Mouse (Mus musculus): ENCODE results near the gene Zfp78.
"Not testable (repeated sequence)": the region's sequence is repeated elsewhere in the genome, so short reads cannot be mapped to it uniquely, and the experiment has no call there.

The Zfp78 gene

GRCm38 (mm10) chr7:6363047-6363488 is at the start of gene Zfp78:
Zfp78 (plus strand) TSS chr7:6363280.
- DNase-seq = peak in 1 of 2 experiments; percentile 91

GRCm38 (mm10) chr7:6330458-6331232 is 32.4 kb upstream of the Zfp78 start:
- no peak for DNase-seq

GRCm38 (mm10) chr7:6331233-6331956 is 31.7 kb upstream of the Zfp78 start, which contains the start of gene Zfp583:
Zfp583 (minus strand) TSS chr7:6331285.
- peak; percentile 92 to 94 for DNase-seq

GRCm38 (mm10) chr7:6339865-6340264 is 23.2 kb upstream of the Zfp78 start:
- no peak for DNase-seq

GRCm38 (mm10) chr7:6343501-6344071 is 19.5 kb upstream of the Zfp78 start, which contains the start of gene Gm3854:
Gm3854 (plus strand) TSS chr7:6343759.
- peak; percentile 86 to 88 for DNase-seq

- DNase-seq = peak in 1 of 2 experiments; percentile 19
Observed at GRCm38 (mm10) chr7:6344124-6344523, 19.0 kb upstream of the Zfp78 start.

GRCm38 (mm10) chr7:6358121-6358520 is 5.0 kb upstream of the Zfp78 start:
- no peak for DNase-seq

- DNase-seq = peak; percentile 53 to 76
Observed at GRCm38 (mm10) chr7:6358937-6359590, 4.0 kb upstream of the Zfp78 start.

GRCm38 (mm10) chr7:6360477-6361060 is 2.5 kb upstream of the Zfp78 start:
- DNase-seq = no peak

- peak in 1 of 2 experiments; percentile 13 for DNase-seq
Observed at GRCm38 (mm10) chr7:6361756-6362155, 1.3 kb upstream of the Zfp78 start.

- peak; percentile 99 to 100 for DNase-seq
Observed at GRCm38 (mm10) chr7:6362268-6363046, 623 bp upstream of the Zfp78 start.

GRCm38 (mm10) chr7:6364761-6365160 is 1.7 kb downstream of the Zfp78 start:
- no peak for DNase-seq

GRCm38 (mm10) chr7:6367185-6367584 is 4.1 kb downstream of the Zfp78 start:
- no peak for DNase-seq

GRCm38 (mm10) chr7:6368146-6368545 is 5.1 kb downstream of the Zfp78 start:
- DNase-seq = not testable (repeated sequence)

- no peak for DNase-seq
Observed at GRCm38 (mm10) chr7:6369460-6369859, 6.4 kb downstream of the Zfp78 start.

GRCm38 (mm10) chr7:6372993-6373392 is 9.9 kb downstream of the Zfp78 start:
- no peak for DNase-seq

GRCm38 (mm10) chr7:6378441-6378840 is 15.4 kb downstream of the Zfp78 start:
- no peak for DNase-seq

GRCm38 (mm10) chr7:6381431-6381830 is 18.4 kb downstream of the Zfp78 start:
- no peak for DNase-seq

GRCm38 (mm10) chr7:6383044-6383455 is 20.0 kb downstream of the Zfp78 start, which contains the start of gene Zfp28:
Zfp28 (plus strand) TSS chr7:6383295.
- peak; percentile 97 to 98 for DNase-seq

GRCm38 (mm10) chr7:6384011-6384410 is 20.9 kb downstream of the Zfp78 start:
- no peak for DNase-seq

GRCm38 (mm10) chr7:6386995-6387394 is 23.9 kb downstream of the Zfp78 start:
- peak; percentile 17 to 18 for DNase-seq
